Mouse (Mus musculus): ENCODE data around the gene Rpl23a.

DNA sequence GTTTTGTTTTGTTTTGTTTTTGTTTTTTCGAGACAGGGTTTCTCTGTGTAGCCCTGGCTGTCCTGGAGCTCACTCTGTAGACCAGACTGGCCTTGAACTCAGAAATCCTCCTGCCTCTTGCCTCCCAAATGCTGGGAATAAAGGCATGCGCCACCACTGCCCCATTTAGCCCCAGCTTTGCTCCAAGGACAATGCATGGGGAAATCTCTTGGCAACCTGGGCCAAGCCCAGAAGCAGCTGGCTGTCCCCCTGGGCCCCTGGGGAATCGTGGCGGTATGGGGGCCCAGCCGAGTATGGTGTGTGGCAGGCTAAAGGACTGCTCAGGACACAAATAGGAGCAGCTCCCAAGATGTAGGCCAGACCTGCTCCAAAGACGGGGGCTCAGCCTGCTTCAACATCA lies 20.9 kb upstream of the Rpl23a start:
- TF ChIP-seq UBTF (IDR thresholded peaks at IDR 0.05; ENCODE audit: borderline replicate concordance, insufficient read depth, low read depth, low read length), result no peak
- no peak for TF ChIP-seq TBP (IDR thresholded peaks at IDR 0.05; ENCODE audit: low read depth, low read length)
- no peak for TF ChIP-seq HCFC1 (IDR thresholded peaks at IDR 0.05; ENCODE audit: low read depth, low read length)
- TF ChIP-seq MXI1 (IDR thresholded peaks at IDR 0.05; ENCODE audit: low read depth, low read length), result no peak
- TF ChIP-seq MAFK (IDR thresholded peaks at IDR 0.05; ENCODE audit: borderline replicate concordance, low read depth, low read length), result no peak
- no peak for TF ChIP-seq GATA1 (IDR thresholded peaks at IDR 0.05; ENCODE audit: low read depth, low read length)
